Comparison of ENCODE assay signal across 8 mouse cellular contexts in the genomic region with DNA sequence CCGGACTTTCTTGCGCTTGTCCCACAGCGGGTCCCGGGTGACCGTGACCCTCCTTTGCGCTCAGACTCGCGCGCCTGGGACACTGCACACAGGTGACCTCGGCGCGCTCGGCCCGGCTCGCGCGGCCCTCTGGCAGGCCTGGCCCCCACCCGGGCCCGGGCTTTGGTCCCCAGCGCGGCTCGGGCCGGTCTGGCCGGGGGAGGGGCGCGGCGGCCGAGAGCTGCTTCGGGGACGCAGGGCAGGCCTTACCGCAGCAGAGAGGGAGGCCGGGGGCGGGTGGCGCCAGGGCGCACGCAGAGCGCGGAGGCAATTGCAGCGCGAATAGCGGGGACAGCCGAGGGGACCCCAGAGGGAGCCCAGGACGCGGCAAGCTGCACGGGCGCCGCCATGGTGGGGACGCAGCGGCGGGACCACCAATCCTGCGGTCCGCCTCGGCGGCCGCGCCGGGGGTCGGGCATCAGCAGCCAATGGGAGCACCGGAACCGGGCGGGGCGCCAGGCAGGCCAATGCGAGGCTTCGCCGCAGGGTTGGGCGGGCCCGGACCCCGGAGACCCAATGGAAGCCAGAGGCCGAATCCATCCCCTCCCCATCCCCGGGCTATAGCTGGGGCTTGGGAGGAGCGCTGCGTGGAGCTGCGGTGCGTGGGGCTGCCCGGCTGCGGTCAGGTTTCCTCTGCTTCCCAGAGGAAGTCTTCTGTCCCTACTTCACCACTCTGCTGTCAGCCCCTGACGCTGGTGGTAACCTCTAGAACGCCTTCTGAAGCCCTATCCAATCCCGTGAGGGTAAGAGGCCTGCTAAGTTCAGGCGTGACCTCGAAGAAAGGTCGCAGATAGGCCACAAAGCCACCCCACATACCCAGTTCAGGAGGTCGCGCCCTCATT. TPM values are rescaled to one million over a fixed set of nuclear protein-coding genes. Genes with fewer than 3 reads are reported as not detected.
DNase-seq lines count a peak whose midpoint lies in the region; ATAC-seq lines count a peak whose summit lies in the region.

A gene (minus strand): TSS at position 430 of the 881 bp plus-strand sequence.

- under 1% methylated on average over 79 of the region's 84 CpGs for WGBS in forebrain, embryonic 11.5 days
- WGBS in heart, embryonic 16.5 days, result under 1% methylated on average over 71 of the region's 84 CpGs
- WGBS in liver, embryonic 15.5 days (ENCODE audit: insufficient replicate concordance), result under 1% methylated on average over 80 of the region's 84 CpGs
- under 1% methylated on average over 83 of the region's 84 CpGs for WGBS in neural tube, embryonic 12.5 days

- no peaks in the 10 kb centered on the region for H3K4me1 ChIP-seq in forebrain, embryonic 11.5 days (replicated peaks; ENCODE audit: control insufficient read depth, insufficient read depth, low read length)
- H3K4me1 ChIP-seq in heart, embryonic 16.5 days (ENCODE audit: control insufficient read depth, insufficient read depth, low read length), result peaks cover 22% of the 10 kb centered on the region
- H3K4me1 ChIP-seq in liver, embryonic 15.5 days (replicated peaks), result peaks cover 26% of the 10 kb centered on the region
- peaks cover 12% of the 10 kb centered on the region for H3K4me1 ChIP-seq in neural tube, embryonic 12.5 days

- H3K27ac ChIP-seq in forebrain, embryonic 11.5 days (ENCODE audit: low read depth, low read length), result peak within 1 kb of the TSS; percentile 13; the same call in 1 of the 2 replicates
- peak within 1 kb of the TSS; percentile 77 for H3K27ac ChIP-seq in heart, embryonic 16.5 days (ENCODE audit: low read length)
- peak within 1 kb of the TSS; percentile 71 for H3K27ac ChIP-seq in liver, embryonic 15.5 days (replicated peaks)
- peak within 1 kb of the TSS; percentile 82 for H3K27ac ChIP-seq in neural tube, embryonic 12.5 days

- H3K4me3 ChIP-seq in forebrain, embryonic 11.5 days (ENCODE audit: low read depth, low read length), result peak within 1 kb of the TSS; percentile 79
- peak within 1 kb of the TSS; percentile 72 for H3K4me3 ChIP-seq in heart, embryonic 16.5 days (ENCODE audit: low read length)
- H3K4me3 ChIP-seq in liver, embryonic 15.5 days (replicated peaks), result peak within 1 kb of the TSS; percentile 93
- peak within 1 kb of the TSS; percentile 99 for H3K4me3 ChIP-seq in neural tube, embryonic 12.5 days

- peak within 1 kb of the TSS; percentile 79 for H3K9ac ChIP-seq in forebrain, embryonic 11.5 days (ENCODE audit: low read length)
- H3K9ac ChIP-seq in heart, embryonic 16.5 days (ENCODE audit: low read length), result peak within 1 kb of the TSS; percentile 81
- H3K9ac ChIP-seq in liver, embryonic 15.5 days, result peak within 1 kb of the TSS; percentile 86
- peak within 1 kb of the TSS; percentile 89 for H3K9ac ChIP-seq in neural tube, embryonic 12.5 days

- peaks cover 9% of the 10 kb centered on the region; the same call in 1 of the 2 replicates for H3K36me3 ChIP-seq in forebrain, embryonic 11.5 days (ENCODE audit: control insufficient read depth, insufficient read depth, low read length)
- peaks cover 27% of the 10 kb centered on the region for H3K36me3 ChIP-seq in heart, embryonic 16.5 days (ENCODE audit: control insufficient read depth, insufficient read depth)
- peaks cover 32% of the 10 kb centered on the region for H3K36me3 ChIP-seq in liver, embryonic 15.5 days (replicated peaks)
- peaks cover 33% of the 10 kb centered on the region for H3K36me3 ChIP-seq in neural tube, embryonic 12.5 days

- peak; percentile 99 for ATAC-seq in forebrain, embryonic 11.5 days (replicated peaks; ENCODE audit: low FRiP score)
- peak; percentile 98 for ATAC-seq in heart, embryonic 16.5 days (replicated peaks; ENCODE audit: extremely low read depth, insufficient read depth, low FRiP score)
- peak; percentile 99 for ATAC-seq in liver, embryonic 15.5 days (ENCODE audit: insufficient read depth)
- ATAC-seq in neural tube, embryonic 12.5 days (ENCODE audit: low FRiP score, low read depth), result peak; percentile 99

- H3K4me2 ChIP-seq in forebrain, embryonic 11.5 days (ENCODE audit: low read depth, low read length, severe bottlenecking), result peak within 1 kb of the TSS; percentile 79
- peak within 1 kb of the TSS; percentile 88 for H3K4me2 ChIP-seq in heart, embryonic 16.5 days (ENCODE audit: low read depth, low read length)
- H3K4me2 ChIP-seq in liver, embryonic 15.5 days, result peak within 1 kb of the TSS; percentile 95
- peak within 1 kb of the TSS; percentile 79 for H3K4me2 ChIP-seq in neural tube, embryonic 12.5 days (replicated peaks)

- DNase-seq in CD8-positive naive resting alpha-beta T cell, adult 2 months (ENCODE audit: low read depth in 2 of 2, low spot score in 2 of 2), result peak; percentile 74 to 77
- peak; percentile 82 for DNase-seq in c-Kit-positive CD71-negative TER-119-negative erythroid progenitor cells, embryonic 14.5 days (ENCODE audit: low read depth)
- DNase-seq in forebrain, embryonic 11.5 days (ENCODE audit: low spot score), result peak; percentile 98
- peak; percentile 97 to 99 for DNase-seq in kidney, postnatal 36 days
- DNase-seq in telencephalon, adult 2 months (ENCODE audit: low read depth, low spot score), result peak; percentile 89

- H3K9me3 ChIP-seq in forebrain, embryonic 11.5 days (ENCODE audit: control insufficient read depth, low read length), result no peaks in the 10 kb centered on the region
- H3K9me3 ChIP-seq in heart, embryonic 16.5 days (replicated peaks; ENCODE audit: control insufficient read depth, low read length), result no peaks in the 10 kb centered on the region
- H3K9me3 ChIP-seq in liver, embryonic 15.5 days (replicated peaks), result no peaks in the 10 kb centered on the region
- H3K9me3 ChIP-seq in neural tube, embryonic 12.5 days, result no peaks in the 10 kb centered on the region

- H3K27me3 ChIP-seq in forebrain, embryonic 11.5 days (ENCODE audit: control insufficient read depth, insufficient read depth, low read length), result no peaks in the 10 kb centered on the region
- no peaks in the 10 kb centered on the region for H3K27me3 ChIP-seq in heart, embryonic 16.5 days (ENCODE audit: control insufficient read depth, insufficient read depth, low read length)
- H3K27me3 ChIP-seq in liver, embryonic 15.5 days, result no peaks in the 10 kb centered on the region
- no peaks in the 10 kb centered on the region for H3K27me3 ChIP-seq in neural tube, embryonic 12.5 days (replicated peaks)

RNA-seq across cellular contexts. Expression of the gene that starts here (rescaled TPM):
- 7.6 and 8.5 TPM in 2 replicates for polyA plus RNA-seq in forebrain, embryonic 11.5 days (2014; fragmentation: Nextera tagmentation; extraction: Ambion mirVana)
- 7.8 and 8.9 TPM in 2 replicates for polyA plus RNA-seq in heart, embryonic 16.5 days (2015; fragmentation: Nextera tagmentation; extraction: Ambion mirVana)
- polyA plus RNA-seq in liver, embryonic 15.5 days (2015; fragmentation: Nextera tagmentation; extraction: Ambion mirVana), result 2.0 and 2.2 TPM in 2 replicates
- polyA plus RNA-seq in neural tube, embryonic 12.5 days (2016; fragmentation: Nextera tagmentation; extraction: Ambion mirVana), result 9.4 and 12.3 TPM in 2 replicates

Comparison
In these comparisons a context has a peak if more than half of its experiments do, and no peak if none do; other contexts are left out.
1. Peak in every context shown above with its lines: DNase-seq, ATAC-seq, H3K4me3 ChIP-seq and H3K27ac ChIP-seq.
2. H3K27ac ChIP-seq: peak in every context shown above with its lines; median percentile 82 in neural tube, embryonic 12.5 days; 77 in heart, embryonic 16.5 days; 71 in liver, embryonic 15.5 days; 13 in forebrain, embryonic 11.5 days.